Mouse (Mus musculus) embryo, embryonic 9.5 days (tissue): Measurements from ENCODE around the gene Pakap.
A peak's percentile ranks its signal among the peaks of the same experiment; 100 is the strongest.

Source experiments
- DNase-seq: peaks from one replicate; pipeline ENCODE4 v3.0.0-alpha.2; 2017; ENCODE audit errors: extremely low spot score

Gene Pakap

GRCm38 (mm10) chr4:57764392-57764791, 196.4 kb downstream of the Pakap start:
- DNase-seq, result no peak

GRCm38 (mm10) chr4:57764926-57765325, 196.9 kb downstream of the Pakap start:
- no peak for DNase-seq

GRCm38 (mm10) chr4:57765806-57766205, 197.8 kb downstream of the Pakap start:
- DNase-seq, result peak; percentile 65

GRCm38 (mm10) chr4:57769007-57769406, 201.0 kb downstream of the Pakap start:
- no peak for DNase-seq

GRCm38 (mm10) chr4:57770185-57770823, 202.3 kb downstream of the Pakap start:
- no peak for DNase-seq

- DNase-seq, result no peak
Observed at GRCm38 (mm10) chr4:57771558-57772219, 203.7 kb downstream of the Pakap start.

- no peak for DNase-seq
Observed at GRCm38 (mm10) chr4:57772851-57773510, 205.0 kb downstream of the Pakap start.

- no peak for DNase-seq
Observed at GRCm38 (mm10) chr4:57774517-57774916, 206.5 kb downstream of the Pakap start.

- DNase-seq, result no peak
Observed at GRCm38 (mm10) chr4:57775582-57775981, 207.6 kb downstream of the Pakap start.

GRCm38 (mm10) chr4:57780403-57780802, 212.4 kb downstream of the Pakap start:
- DNase-seq, result no peak

GRCm38 (mm10) chr4:57780833-57781641, 213.1 kb downstream of the Pakap start:
- DNase-seq, result peak; percentile 46

- DNase-seq, result peak; percentile 84
Observed at GRCm38 (mm10) chr4:57781994-57782393, 214.0 kb downstream of the Pakap start.

- DNase-seq, result no peak
Observed at GRCm38 (mm10) chr4:57782549-57783390, 214.8 kb downstream of the Pakap start.

- no peak for DNase-seq
Observed at GRCm38 (mm10) chr4:57783391-57783770, 215.4 kb downstream of the Pakap start.

GRCm38 (mm10) chr4:57783853-57784600, 216.0 kb downstream of the Pakap start:
- DNase-seq, result no peak

GRCm38 (mm10) chr4:57788709-57789108, 220.7 kb downstream of the Pakap start:
- no peak for DNase-seq

- DNase-seq, result no peak
Observed at GRCm38 (mm10) chr4:57789118-57789517, 221.1 kb downstream of the Pakap start.

GRCm38 (mm10) chr4:57793989-57794388, 226.0 kb downstream of the Pakap start:
- DNase-seq, result no peak

GRCm38 (mm10) chr4:57794547-57794946, 226.6 kb downstream of the Pakap start:
- no peak for DNase-seq

GRCm38 (mm10) chr4:57797548-57798285, 229.7 kb downstream of the Pakap start:
- no peak for DNase-seq
